Mouse (Mus musculus): Measurements from ENCODE around the gene Ptprf. TPM values are rescaled to one million over a fixed set of nuclear protein-coding genes. Genes with fewer than 3 reads are reported as not detected.

The Ptprf gene
- polyA plus RNA-seq, 2 experiments, result 71.9 to 85.0 TPM

DNA sequence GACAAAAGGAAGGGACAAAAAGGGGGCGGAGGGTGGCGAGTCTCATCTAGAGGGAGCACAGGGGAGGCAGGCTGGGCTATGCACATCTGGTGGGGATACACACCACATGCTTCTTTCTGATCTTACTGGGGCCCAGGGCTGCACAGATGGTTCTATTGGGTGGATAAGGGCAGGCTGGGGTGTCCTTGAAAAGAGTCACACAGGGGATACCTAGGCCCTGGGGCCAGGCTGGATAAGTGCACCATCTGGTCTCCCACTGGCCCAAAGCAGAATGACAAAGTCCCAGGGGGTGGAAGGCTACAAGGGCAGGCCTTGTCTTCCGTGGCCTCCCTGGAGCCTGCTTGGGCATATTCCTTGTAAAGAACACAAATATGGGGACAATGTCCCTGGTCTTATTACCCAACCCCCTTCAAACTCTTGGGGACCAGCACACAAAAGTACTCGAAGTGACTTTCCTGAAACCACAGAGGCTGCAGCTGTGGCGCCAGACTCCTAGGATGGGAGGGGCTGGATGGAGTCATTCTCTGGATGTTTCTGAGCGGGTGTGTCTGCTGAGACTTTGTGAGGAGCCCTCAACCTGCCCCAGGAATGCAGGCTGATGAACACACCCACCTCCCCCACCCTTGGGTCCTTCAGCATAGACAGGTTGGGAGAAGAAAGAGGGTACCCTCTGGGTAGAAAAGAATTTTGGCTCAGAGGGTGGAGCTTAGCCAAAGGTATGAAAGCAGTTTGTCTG lies 62.0 kb downstream of the Ptprf start:
- no peak overlapping the region for H3K9ac ChIP-seq (ENCODE audit: low read depth, low read length, severe bottlenecking)
- TF ChIP-seq POLR2A (IDR thresholded peaks at IDR 0.05; ENCODE audit: borderline replicate concordance, extremely low read depth, insufficient read depth, insufficient read length), result no peak
- no peak overlapping the region for H3K4me3 ChIP-seq (replicated peaks; ENCODE audit: low read length)
- ATAC-seq (ENCODE audit: low FRiP score, low read depth), result no peak
- H3K4me2 ChIP-seq (replicated peaks; ENCODE audit: low read depth, low read length, severe bottlenecking), result no peak overlapping the region
- peak; percentile 6 for DNase-seq (ENCODE audit: low spot score)
- peaks cover 96% of the 10 kb centered on the region for H3K36me3 ChIP-seq (ENCODE audit: control insufficient read depth, insufficient read depth, low read length)
- H3K27ac ChIP-seq (replicated peaks; ENCODE audit: low read depth, low read length), result no peak overlapping the region
- no peaks in the 10 kb centered on the region for H3K27me3 ChIP-seq (ENCODE audit: control insufficient read depth, insufficient read depth, low read length)
- H3K9me3 ChIP-seq (ENCODE audit: control insufficient read depth, low read length), result no peaks in the 10 kb centered on the region
- H3K4me1 ChIP-seq (ENCODE audit: control insufficient read depth, insufficient read depth, low read length), result no peaks in the 10 kb centered on the region
- 68% methylated on average over 6 of the region's 6 CpGs for WGBS

DNA sequence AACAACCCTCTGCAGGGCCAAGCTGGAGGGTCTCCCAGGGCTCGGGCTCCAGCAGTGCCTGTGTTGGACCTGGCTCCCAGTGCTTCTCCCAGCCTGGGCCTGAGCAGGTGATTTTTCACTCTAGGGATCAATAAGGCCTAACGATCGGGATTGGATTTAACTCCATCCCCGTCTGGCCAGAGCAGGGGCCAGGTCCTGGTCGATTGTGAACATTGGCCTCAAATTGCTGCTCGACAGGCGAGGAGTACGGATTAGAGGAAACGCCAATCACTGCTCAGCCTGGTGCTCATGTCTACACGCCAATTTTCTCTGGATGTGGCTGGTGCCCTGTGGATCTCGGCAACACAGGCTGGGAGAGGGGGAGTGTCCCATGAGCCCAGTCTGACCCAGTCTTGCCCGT lies 63.8 kb downstream of the Ptprf start:
- Histone ChIP-seq H3K4me2 (replicated peaks; ENCODE audit: low read depth, low read length, severe bottlenecking) (no peak overlapping the region), H3K4me3 (replicated peaks; ENCODE audit: low read length) (no peak overlapping the region), H3K27me3 (ENCODE audit: control insufficient read depth, insufficient read depth, low read length) (no peaks in the 10 kb centered on the region), H3K4me1 (ENCODE audit: control insufficient read depth, insufficient read depth, low read length) (no peaks in the 10 kb centered on the region), H3K36me3 (ENCODE audit: control insufficient read depth, insufficient read depth, low read length) (peaks cover 99% of the 10 kb centered on the region), H3K27ac (replicated peaks; ENCODE audit: low read depth, low read length) (no peak overlapping the region), H3K9ac (ENCODE audit: low read depth, low read length, severe bottlenecking) (no peak overlapping the region), H3K9me3 (ENCODE audit: control insufficient read depth, low read length) (no peaks in the 10 kb centered on the region)
- 82% methylated on average over 12 of the region's 12 CpGs for WGBS
- no peak for DNase-seq (ENCODE audit: low spot score)
- no peak for TF ChIP-seq POLR2A (IDR thresholded peaks at IDR 0.05; ENCODE audit: borderline replicate concordance, extremely low read depth, insufficient read depth, insufficient read length)
- ATAC-seq (ENCODE audit: low FRiP score, low read depth), result no peak

DNA sequence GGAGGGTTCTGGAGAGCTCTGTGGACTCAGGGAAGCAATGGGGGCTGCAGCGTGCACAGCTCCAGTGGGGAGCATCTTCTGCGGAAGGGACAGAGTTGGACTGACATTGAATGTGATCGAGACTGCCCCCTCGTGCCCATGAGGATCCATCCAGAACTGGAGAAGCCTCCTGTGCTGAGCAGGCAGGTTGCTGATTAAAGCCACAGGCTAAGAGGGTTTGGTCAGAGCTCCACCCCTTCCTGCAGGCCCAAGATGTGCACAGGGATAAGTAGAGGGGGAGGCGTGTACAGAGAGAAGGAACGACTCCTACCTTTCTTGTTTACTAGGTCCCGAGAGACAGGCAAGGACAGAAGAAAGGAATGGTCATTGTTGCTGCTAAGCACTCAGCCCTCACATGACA lies 69.9 kb downstream of the Ptprf start:
- H3K36me3 ChIP-seq (ENCODE audit: control insufficient read depth, insufficient read depth, low read length), result peaks cover 99% of the 10 kb centered on the region
- H3K4me3 ChIP-seq (replicated peaks; ENCODE audit: low read length), result no peak overlapping the region
- H3K4me2 ChIP-seq (replicated peaks; ENCODE audit: low read depth, low read length, severe bottlenecking), result no peak overlapping the region
- DNase-seq (ENCODE audit: low spot score) (no peak), ATAC-seq (ENCODE audit: low FRiP score, low read depth) (no peak)
- no peak overlapping the region for H3K27ac ChIP-seq (replicated peaks; ENCODE audit: low read depth, low read length)
- 82% methylated on average over 7 of the region's 7 CpGs for WGBS
- H3K9me3 ChIP-seq (ENCODE audit: control insufficient read depth, low read length), result no peaks in the 10 kb centered on the region
- TF ChIP-seq POLR2A (IDR thresholded peaks at IDR 0.05; ENCODE audit: borderline replicate concordance, extremely low read depth, insufficient read depth, insufficient read length), result no peak
- no peaks in the 10 kb centered on the region for H3K27me3 ChIP-seq (ENCODE audit: control insufficient read depth, insufficient read depth, low read length)
- H3K9ac ChIP-seq (ENCODE audit: low read depth, low read length, severe bottlenecking), result no peak overlapping the region
- no peaks in the 10 kb centered on the region for H3K4me1 ChIP-seq (ENCODE audit: control insufficient read depth, insufficient read depth, low read length)

DNA sequence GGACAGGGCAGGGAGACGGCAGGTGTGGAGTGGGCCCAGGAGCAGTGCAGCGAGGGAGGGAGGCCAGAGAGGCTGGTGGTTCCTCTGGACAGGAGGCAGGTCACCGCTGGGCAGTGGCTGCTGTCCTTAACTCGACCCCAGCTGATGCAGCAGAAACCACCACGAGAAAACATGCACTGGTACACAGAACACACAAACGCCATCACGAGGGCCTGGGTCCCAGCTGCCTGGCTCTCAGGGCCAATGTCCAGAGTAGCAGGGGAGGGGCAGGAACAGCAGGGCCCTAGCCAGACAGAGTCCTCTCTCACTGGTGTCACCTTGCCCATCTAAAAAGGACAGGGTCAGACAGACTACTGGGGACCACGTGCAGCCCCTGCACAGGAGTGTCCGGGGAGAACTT lies 70.4 kb downstream of the Ptprf start:
- Histone ChIP-seq H3K27ac (replicated peaks; ENCODE audit: low read depth, low read length) (no peak overlapping the region), H3K36me3 (ENCODE audit: control insufficient read depth, insufficient read depth, low read length) (peaks cover 99% of the 10 kb centered on the region), H3K9ac (ENCODE audit: low read depth, low read length, severe bottlenecking) (no peak overlapping the region), H3K4me1 (ENCODE audit: control insufficient read depth, insufficient read depth, low read length) (no peaks in the 10 kb centered on the region), H3K27me3 (ENCODE audit: control insufficient read depth, insufficient read depth, low read length) (no peaks in the 10 kb centered on the region), H3K4me3 (replicated peaks; ENCODE audit: low read length) (no peak overlapping the region), H3K4me2 (replicated peaks; ENCODE audit: low read depth, low read length, severe bottlenecking) (no peak overlapping the region), H3K9me3 (ENCODE audit: control insufficient read depth, low read length) (no peaks in the 10 kb centered on the region)
- 91% methylated on average over 9 of the region's 9 CpGs for WGBS
- ATAC-seq (ENCODE audit: low FRiP score, low read depth) (no peak), DNase-seq (ENCODE audit: low spot score) (no peak)
- TF ChIP-seq POLR2A (IDR thresholded peaks at IDR 0.05; ENCODE audit: borderline replicate concordance, extremely low read depth, insufficient read depth, insufficient read length), result no peak

DNA sequence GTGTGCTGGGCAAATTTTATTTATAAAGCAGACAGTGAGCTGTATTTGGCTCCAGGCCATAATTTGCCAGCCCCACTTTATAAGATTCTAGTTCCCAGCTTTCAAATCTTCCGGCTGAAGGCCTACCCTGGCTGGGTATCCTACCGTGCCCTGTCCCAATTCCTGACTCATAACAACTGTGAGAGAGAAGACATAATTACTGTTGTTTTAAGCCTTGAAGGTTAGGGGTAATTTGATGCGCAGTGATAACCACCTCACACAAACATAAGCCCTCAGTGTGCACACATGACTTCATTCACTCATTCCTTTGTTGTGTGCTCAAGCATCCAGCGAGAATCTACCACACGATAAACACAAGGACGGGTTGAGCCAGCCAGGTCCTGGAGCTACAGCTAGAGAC lies 71.7 kb downstream of the Ptprf start:
- TF ChIP-seq POLR2A (IDR thresholded peaks at IDR 0.05; ENCODE audit: borderline replicate concordance, extremely low read depth, insufficient read depth, insufficient read length), result no peak
- no peak overlapping the region for H3K4me2 ChIP-seq (replicated peaks; ENCODE audit: low read depth, low read length, severe bottlenecking)
- DNase-seq (ENCODE audit: low spot score), result no peak
- H3K27ac ChIP-seq (replicated peaks; ENCODE audit: low read depth, low read length), result no peak overlapping the region
- no peak for ATAC-seq (ENCODE audit: low FRiP score, low read depth)
- no peaks in the 10 kb centered on the region for H3K27me3 ChIP-seq (ENCODE audit: control insufficient read depth, insufficient read depth, low read length)
- 82% methylated on average over 6 of the region's 6 CpGs for WGBS
- H3K9ac ChIP-seq (ENCODE audit: low read depth, low read length, severe bottlenecking), result no peak overlapping the region
- H3K4me3 ChIP-seq (replicated peaks; ENCODE audit: low read length), result no peak overlapping the region
- H3K4me1 ChIP-seq (ENCODE audit: control insufficient read depth, insufficient read depth, low read length), result no peaks in the 10 kb centered on the region
- no peaks in the 10 kb centered on the region for H3K9me3 ChIP-seq (ENCODE audit: control insufficient read depth, low read length)
- peaks cover 98% of the 10 kb centered on the region for H3K36me3 ChIP-seq (ENCODE audit: control insufficient read depth, insufficient read depth, low read length)
